Mouse (Mus musculus): ENCODE measurements around the gene Spg20.

DNA sequence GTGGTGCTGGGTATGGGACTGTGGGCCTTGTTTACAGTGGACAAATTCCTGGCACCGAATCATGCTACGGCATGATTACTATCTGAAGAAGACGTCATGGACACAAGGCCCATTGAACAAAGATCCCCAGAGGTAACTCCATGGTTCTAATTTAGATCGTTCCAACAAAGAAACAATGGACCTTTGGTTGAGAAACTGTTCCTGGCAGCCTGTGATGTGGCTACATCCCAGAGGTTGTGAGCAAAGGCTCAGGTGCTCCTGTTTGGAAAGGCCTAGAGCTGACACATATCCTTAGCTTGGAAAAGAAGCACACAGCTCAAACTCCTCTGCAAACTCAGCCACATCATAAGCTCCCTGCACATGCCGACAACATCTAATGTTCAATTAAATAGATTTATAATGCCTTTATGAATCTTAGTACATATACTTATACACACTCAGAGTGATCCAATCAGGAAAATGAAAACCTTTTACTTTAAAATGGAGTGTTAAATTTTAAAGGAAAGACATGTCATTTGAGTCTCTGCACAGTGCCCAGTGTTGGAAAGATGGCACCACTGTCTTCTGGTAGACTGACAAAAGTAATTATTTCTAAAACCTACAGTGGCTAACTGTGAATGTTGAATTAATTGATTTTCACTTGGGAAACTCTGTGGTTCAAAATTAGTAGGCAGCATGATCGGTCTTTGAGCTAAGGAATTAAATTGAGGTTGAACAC is 37.2 kb upstream of the Spg20 start:
- no peak for TF ChIP-seq CTCF (conservative IDR thresholded peaks at IDR 0.05; ENCODE audit: insufficient read depth, insufficient read length, low read depth, low read length)
- TF ChIP-seq POLR2A (IDR thresholded peaks at IDR 0.05; ENCODE audit: low read depth, low read length), result no peak

Measured in kidney, adult 2 months (tissue).